Mouse (Mus musculus) thymus, adult 2 months (tissue): ENCODE data around the gene Syne2.

Experiments used
- CTCF ChIP-seq: fragments of 200-500 bp; IDR thresholded peaks from 2 replicates; pipeline ENCODE4 v1.5.1; 2012; ENCODE audit warnings: mild to moderate bottlenecking, control low read depth, low read length, moderate library complexity, borderline replicate concordance; ENCODE audit not compliant: control insufficient read depth, poor library complexity, insufficient read depth; ENCODE audit errors: extremely low read depth
- POLR2A ChIP-seq: fragments of 200-500 bp; IDR thresholded peaks from 2 replicates; pipeline ENCODE4 v1.6.1; 2012; ENCODE audit warnings: mild to moderate bottlenecking, low read length, control low read depth, moderate library complexity; ENCODE audit not compliant: control insufficient read depth, poor library complexity, insufficient read depth; ENCODE audit errors: extremely low read depth

GRCm38 (mm10) chr12:76013480-76013879, 195.5 kb downstream of the Syne2 start:
- TF ChIP-seq POLR2A (no peak), CTCF (no peak)
